Mouse (Mus musculus) liver, embryonic 14.5 days (tissue): ENCODE measurements around the gene Nt5c.

Source experiments
- CTCF ChIP-seq: IDR thresholded peaks from 2 replicates; pipeline ENCODE4 v1.5.1; 2016; ENCODE audit warnings: antibody characterized with exemption, low read depth, control low read depth
- EP300 ChIP-seq: IDR thresholded peaks from 2 replicates; pipeline ENCODE4 v1.6.1; 2016; ENCODE audit warnings: antibody characterized with exemption, low read depth

DNA sequence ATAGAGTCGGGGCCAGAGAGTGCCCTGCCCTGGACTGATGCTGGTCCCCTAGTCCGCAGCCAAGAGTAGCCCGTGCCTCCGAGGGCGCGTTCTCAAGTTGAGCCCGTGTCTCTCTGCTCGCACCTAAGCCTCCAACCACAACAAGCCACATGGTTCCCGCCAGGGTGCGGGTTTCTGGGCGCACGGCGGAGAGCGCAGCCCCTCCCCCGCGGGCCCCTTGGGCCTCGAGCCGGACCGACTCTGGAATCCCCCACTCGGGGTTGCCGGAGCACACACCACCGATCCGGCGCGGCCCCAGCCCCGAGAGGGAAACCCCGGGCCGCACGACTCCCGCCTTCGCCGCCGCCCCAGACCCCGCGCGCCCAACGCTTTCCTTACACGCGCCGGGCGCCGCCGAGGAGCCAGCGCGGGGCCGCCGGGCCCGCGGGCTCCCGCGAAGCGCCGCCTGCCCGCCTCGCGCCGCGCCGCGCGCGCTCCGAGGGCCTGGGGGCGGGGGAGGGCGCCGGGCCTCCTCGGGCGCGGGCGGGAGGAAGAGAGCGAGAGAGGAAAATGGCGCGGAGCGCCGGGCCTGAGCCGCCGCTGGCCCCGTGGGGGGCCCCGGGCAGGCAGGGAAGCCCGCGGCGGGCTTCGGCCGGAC is 43.9 kb upstream of the Nt5c start:
- TF ChIP-seq CTCF (no peak), EP300 (no peak)
